Mouse (Mus musculus) left cerebral cortex, postnatal 36 days (tissue): ENCODE results near the gene Ptch1. TPM values are rescaled to one million over a fixed set of nuclear protein-coding genes. Genes with fewer than 3 reads are reported as not detected.

Experiments used
- DNase-seq, 2 experiments: peaks; one replicate each; pipeline ENCODE4 v3.0.0; 2021 to 2022; ENCODE audit warnings: low spot score in 2 of 2, mixed read lengths in 1 of 2
- intact Hi-C: fragments of 180-260 bp; cut with DNase I; formaldehyde crosslinking; loops from one replicate; pipeline ENCODE4 v1.15.1; 2025
- total RNA-seq, 2 experiments: library from RNA; stranded (reverse); gene quantifications; 2 replicates each; pipeline ENCODE4 v1.2.3; 2021

Ptch1 gene
- total RNA-seq, 2 experiments from 2014 or later = 40.5 to 51.6 TPM

- intact Hi-C loops = no loop called here
- DNase-seq = no peak
Measured at GRCm38 (mm10) chr13:63544119-63544966, 29.1 kb downstream of the Ptch1 start.

GRCm38 (mm10) chr13:63543459-63543858, 29.9 kb downstream of the Ptch1 start:
- intact Hi-C loops = no loop called here
- DNase-seq = no peak

DNA sequence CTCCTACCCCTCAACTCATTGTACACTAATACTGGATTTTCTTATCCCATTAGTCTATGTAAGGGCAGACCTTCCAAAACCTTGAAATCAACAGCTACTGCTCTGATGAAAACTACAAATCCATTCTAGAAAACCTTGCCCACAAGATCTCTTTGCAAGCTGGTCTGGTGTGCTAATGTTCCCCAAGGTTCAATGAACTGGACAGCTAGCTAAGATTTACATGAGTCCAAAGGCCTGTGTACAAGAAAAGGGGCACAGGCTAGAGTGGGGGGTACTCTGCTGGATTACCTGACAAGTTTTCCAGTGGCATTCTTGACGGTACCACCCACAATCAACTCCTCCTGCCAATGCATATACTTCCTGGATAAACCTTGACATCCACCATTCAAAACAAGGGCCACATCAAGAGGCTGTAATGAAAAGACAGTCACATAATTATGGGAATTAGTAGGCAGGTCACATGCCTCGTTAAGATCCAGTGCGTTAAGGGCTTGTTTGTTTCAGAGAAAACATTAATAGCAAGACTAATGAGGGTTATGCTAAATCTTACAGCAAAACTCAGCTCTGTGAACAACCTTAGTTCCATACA, 30.5 kb downstream of the Ptch1 start:
- intact Hi-C loops = no loop called here
- no peak for DNase-seq

GRCm38 (mm10) chr13:63541510-63541909, 31.9 kb downstream of the Ptch1 start:
- no peak for DNase-seq
- intact Hi-C loops = no loop called here

GRCm38 (mm10) chr13:63540584-63540983, 32.8 kb downstream of the Ptch1 start:
- DNase-seq = no peak
- intact Hi-C loops = no loop called here

DNA sequence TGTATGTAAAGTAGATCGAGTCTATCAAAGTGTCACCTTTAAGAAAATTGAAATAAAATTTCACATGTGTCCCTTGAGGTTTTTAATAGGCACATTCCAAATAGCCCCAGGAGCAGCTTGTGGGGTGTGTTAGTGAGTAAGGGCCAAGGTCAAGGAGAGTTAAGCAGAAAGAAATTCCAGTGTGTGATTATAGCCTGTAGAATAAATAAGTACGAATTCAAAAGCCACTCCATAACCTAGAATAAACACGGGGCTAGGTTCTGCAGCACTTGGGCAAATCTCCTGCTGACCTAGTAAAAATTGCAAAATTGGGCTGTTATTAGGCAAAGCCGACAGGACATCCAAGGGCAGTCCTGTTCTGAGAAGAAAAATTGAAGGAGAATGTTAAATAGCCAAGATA, 38.4 kb downstream of the Ptch1 start:
- no peak for DNase-seq
- intact Hi-C loops = no loop called here

DNA sequence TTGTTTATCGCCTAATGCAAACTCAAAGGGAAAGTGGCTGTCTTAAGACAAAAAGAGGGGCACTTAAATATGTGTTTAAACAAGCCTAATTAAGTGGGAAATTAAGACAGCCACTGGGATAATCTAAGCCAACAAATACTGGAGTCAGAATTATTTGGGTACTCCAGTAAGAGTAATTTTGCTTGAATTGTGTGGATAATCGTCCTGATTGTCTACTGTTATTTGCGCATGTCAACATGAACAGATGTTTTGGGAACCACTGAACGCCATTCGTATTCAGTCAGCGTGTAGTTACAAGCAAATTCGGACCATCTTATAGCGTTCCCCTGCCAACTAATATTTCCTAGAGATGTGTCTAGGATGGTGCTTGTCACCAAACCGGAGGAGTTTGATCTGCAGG, 42.5 kb downstream of the Ptch1 start:
- intact Hi-C loops = no loop called here
- DNase-seq = no peak

GRCm38 (mm10) chr13:63530371-63530764, 43.0 kb downstream of the Ptch1 start:
- no peak for DNase-seq
- intact Hi-C loops = no loop called here

DNA sequence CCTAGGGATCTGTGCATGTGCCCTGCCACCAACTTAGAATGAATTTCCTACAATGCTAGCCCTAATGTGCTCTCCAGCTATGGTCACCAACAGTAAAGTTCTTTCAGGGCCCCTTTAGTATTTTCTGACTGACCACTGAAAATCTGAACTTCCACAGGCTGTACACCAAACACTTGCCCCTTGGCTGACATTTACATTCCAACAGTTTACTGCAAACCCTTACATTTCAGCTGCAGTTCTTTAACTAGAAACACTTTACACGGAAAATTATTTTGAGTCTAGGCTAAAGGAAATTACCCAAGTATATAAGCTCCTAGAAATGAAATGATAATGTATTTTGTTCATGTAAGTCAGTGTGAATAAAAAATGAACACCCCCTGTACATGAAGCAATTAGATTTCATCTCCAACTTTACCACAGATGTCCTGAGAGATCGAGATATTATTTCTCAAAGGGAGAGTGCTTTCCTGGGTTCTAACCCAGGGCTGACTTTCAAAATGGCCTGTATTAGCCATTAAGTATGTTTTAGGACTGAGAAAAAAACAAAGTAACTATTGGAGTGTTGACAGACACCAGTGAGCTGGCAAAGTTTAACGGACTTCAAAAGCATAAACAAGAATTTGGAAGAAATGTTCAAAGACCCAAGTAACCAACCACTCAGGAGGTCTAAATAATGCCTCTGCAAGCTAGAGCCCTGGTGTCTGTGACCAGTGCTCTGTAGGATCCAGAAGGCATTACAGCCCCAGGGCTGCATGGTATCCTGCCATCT, 43.6 kb downstream of the Ptch1 start:
- intact Hi-C loops = no loop called here
- DNase-seq = no peak

DNA sequence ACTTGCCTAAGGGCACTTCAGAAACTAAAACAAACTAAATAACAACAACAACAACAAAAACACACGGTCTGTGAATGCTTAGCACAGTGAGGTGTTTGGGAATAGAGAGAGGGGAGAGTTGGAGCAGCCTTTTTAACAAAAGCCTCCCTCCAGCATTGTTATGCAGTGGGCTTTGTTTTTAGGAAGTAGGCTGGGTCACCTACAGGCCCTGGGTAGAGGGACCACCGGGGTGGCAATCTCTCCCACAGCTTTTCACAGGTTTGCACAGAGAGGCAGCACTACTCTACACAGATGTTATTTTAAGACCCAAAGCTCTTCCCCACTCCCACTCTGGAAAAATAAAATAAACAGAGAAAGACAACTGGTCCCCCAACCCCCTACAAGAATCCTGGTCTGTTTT, 44.5 kb downstream of the Ptch1 start:
- no peak for DNase-seq
- intact Hi-C loops = no loop called here

DNA sequence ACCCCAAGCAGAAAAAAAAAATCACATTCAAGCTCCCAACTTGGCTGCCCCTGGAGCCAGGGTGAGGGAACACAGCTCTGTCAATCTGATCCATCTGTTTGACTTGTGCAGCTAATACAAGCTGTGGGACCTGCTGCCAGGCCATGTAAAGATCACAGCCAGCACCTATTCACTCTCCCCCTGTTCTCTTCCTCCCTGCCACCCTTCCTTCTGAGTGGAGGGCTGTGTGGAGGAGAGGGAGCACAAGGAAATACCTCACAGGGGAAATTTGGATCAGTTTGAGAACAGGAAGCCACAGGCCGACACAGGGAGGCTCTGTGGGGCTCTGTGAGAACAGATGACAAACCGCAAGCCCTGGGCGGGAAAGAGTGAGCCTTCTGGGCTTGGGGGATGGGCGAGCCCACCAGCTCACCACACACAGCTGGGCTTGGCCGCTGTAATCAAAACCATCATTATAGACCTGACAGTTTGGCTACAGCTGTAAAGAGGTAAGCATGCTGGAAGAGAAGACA, 45.2 kb downstream of the Ptch1 start:
- DNase-seq = no peak
- intact Hi-C loops = no loop called here

DNA sequence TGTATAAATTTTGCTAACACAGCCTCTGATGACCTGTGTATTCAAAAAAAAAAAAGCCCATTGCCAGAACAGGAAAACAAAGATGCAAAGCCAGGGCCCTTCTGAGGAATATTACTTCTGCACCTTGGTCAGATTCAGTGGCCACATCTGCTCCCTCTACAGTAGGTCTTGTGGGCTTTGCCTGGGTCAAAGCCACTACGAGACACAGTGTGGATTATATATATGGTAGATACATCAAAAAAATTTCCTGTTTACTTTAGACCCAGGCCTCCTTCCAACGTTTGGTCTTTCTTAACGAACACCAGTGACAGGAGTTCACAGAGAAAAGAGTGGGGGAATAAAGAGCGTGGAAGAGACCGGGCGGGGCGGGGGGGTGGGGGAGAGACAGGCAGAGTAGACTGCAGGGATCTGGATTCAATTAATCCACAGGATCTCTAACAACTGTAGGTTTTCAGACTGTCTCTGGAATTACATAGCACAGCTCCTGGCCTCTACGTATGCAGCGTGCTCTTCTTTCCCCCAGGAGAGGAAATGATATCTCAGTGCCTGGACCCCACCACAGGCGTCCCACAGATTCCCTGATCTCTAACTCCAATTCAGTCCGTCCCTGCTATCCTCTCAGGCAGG, 47.7 kb downstream of the Ptch1 start:
- intact Hi-C loops = no loop called here

DNA sequence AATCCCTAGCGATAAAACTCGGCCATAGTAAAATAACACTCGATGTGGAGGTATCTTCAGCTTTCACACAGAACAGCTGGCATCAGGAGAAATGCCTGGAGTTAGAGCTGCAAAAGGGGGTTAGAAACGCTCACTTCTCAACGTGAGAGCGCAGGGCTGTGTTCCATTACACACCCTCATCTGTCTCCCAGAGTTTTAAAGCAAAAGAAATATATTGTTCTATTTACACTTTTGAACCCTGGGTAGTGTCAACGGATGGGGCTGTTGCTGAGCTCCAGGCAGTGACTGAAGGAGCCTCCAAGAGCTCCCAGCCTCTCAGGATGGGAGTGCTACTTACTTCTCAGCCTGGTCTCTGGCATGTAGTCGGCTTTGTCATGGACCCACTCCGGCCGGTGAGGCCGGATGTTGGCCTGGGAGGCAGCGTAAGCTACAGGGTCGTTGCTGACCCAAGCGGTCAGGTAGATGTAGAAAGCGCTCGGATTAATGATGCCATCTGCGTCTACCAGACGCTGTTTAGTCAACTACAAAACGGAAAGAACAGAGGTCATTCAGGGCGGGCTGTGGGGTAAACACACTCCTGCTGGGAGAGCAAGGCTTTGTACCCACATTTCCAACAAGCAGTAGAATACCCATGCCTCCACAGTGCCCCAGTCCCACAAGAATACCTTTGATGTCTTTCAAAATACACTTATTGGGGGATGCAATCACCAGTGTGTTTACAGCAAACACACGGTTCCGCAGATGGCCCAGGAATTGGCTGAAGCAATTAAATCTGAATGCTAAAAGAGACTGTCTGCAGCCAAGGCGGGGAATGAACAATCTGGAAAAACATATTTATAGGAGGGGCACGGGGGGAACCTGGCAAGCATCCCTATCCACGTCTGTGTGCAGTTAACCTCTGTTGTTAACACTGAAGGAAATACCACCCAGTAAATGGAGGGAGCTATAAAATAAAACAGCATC, 48.5 kb downstream of the Ptch1 start:
- intact Hi-C loops = no loop called here
- no peak for DNase-seq

More for the DNA sequence above, 47.7 kb downstream of the Ptch1 start:
- DNase-seq = no peak

GRCm38 (mm10) chr13:63524061-63524460, 49.3 kb downstream of the Ptch1 start:
- no peak for DNase-seq
- intact Hi-C loops = no loop called here

DNA sequence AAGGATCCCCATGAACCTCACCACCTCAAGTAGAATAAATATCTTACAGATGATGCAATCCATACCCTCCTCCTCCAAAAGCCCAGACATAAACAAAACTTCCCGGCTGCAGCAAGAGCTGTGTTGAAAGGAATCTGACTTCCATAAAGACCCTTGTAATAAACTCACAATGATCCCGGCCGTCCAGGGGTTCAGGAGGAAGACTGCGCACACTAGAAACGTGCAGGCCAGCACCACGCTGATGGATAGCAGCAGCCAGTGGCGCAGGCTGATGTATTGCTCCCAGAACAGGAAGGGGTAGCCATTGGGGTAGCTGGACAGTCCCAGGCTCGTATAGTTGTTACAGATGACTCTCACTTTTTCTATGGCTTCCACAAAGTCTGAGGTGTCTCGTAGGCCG, 50.6 kb downstream of the Ptch1 start:
- intact Hi-C loops = no loop called here
- DNase-seq = no peak

GRCm38 (mm10) chr13:63520110-63520509, 53.3 kb downstream of the Ptch1 start:
- DNase-seq = no peak
- intact Hi-C loops = no loop called here

DNA sequence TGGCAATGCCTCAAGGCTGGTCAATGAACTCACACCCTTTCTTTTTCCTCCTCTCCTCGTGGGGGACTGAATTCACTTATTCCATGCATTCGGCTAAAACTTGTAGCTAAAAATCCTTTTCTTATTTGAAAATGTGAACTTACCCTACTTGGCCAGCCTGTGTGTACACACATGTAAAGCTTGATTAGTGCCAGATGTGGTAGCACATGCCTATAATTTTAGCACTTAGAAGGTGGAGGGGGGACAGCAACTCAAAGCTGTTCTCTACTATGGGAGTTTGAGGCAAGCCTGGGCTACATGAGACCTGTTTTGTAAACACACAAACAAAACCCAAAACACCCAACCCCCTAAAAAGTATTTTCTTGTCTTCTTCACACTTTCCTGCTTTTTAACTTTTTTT, 56.9 kb downstream of the Ptch1 start:
- intact Hi-C loops = no loop called here
- DNase-seq = no peak

DNA sequence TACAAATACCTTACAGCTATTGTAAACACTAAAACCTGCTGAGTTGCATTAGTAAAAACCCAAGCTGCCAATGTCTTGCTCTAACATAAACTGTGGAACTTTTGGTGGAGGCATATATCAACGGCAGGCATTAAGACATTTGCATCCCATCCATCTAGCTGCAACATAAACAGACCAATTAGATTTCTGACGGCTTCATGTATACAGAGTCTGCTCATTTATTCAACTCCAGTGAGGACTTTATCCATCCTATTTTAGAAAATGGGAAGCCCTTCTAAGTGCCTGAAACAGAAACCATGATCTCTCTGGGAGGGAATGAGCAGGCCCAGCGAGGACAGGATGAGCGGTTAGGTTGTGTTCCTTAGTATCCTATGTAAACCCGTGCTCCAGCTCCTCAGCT, 57.9 kb downstream of the Ptch1 start:
- intact Hi-C loops = no loop called here
- DNase-seq = no peak

GRCm38 (mm10) chr13:63514931-63515360, 58.5 kb downstream of the Ptch1 start:
- no peak for DNase-seq
- intact Hi-C loops = no loop called here
